Mouse (Mus musculus) heart, postnatal 0 days (tissue): Measurements from ENCODE around the gene Ccl5. TPM values are rescaled to one million over a fixed set of nuclear protein-coding genes. Genes with fewer than 3 reads are reported as not detected.

Experiments
- ATAC-seq: fragments of 200-750 bp; cut with Nextera tagmentation; 2 replicates; pipeline ENCODE4 v1.8.0; 2017; ENCODE audit warnings: low read depth, moderate number of reproducible peaks, moderate library complexity; ENCODE audit not compliant: insufficient read depth
- DNase-seq: peaks from one replicate; pipeline ENCODE4 v3.0.0-alpha.2; 2016; ENCODE audit warnings: low spot score
- H3K27ac ChIP-seq: fragments of 300-500 bp; sonication (generic); 2 replicates; pipeline ENCODE4 v1.5.1; 2014; ENCODE audit warnings: low read depth, mild to moderate bottlenecking
- H3K27me3 ChIP-seq: fragments of 300-500 bp; sonication (generic); 2 replicates; pipeline ENCODE4 v1.6.1; 2014; ENCODE audit warnings: low read length, mixed read lengths; ENCODE audit not compliant: control insufficient read depth, insufficient read depth
- H3K36me3 ChIP-seq: fragments of 300-500 bp; sonication (generic); replicated peaks from 2 replicates; pipeline ENCODE4 v1.6.1; 2014; ENCODE audit warnings: low read length, mixed read lengths; ENCODE audit not compliant: control insufficient read depth, insufficient read depth
- H3K4me1 ChIP-seq: fragments of 300-500 bp; sonication (generic); 2 replicates; pipeline ENCODE4 v1.6.1; 2014; ENCODE audit warnings: antibody characterized with exemption; ENCODE audit not compliant: control insufficient read depth, insufficient read depth
- H3K4me2 ChIP-seq: fragments of 300-500 bp; sonication (generic); 2 replicates; pipeline ENCODE4 v1.6.1; 2014; ENCODE audit warnings: low read depth, mild to moderate bottlenecking, low read length, moderate library complexity
- H3K4me3 ChIP-seq: fragments of 300-500 bp; sonication (generic); 2 replicates; pipeline ENCODE4 v1.5.1; 2014; ENCODE audit warnings: low read depth, low read length
- H3K9ac ChIP-seq: fragments of 300-500 bp; sonication (generic); replicated peaks from 2 replicates; pipeline ENCODE4 v1.6.1; 2014; ENCODE audit warnings: low read depth, low read length, mixed read lengths
- H3K9me3 ChIP-seq: fragments of 300-500 bp; sonication (generic); replicated peaks from 2 replicates; pipeline ENCODE4 v1.6.1; 2016; ENCODE audit warnings: low read length; ENCODE audit not compliant: control insufficient read depth
- CTCF ChIP-seq: IDR thresholded peaks from 2 replicates; pipeline ENCODE4 v1.5.1; 2016; ENCODE audit warnings: antibody characterized with exemption, control low read depth, low read depth
- EP300 ChIP-seq: IDR thresholded peaks from 2 replicates; pipeline ENCODE4 v1.6.1; 2016; ENCODE audit warnings: antibody characterized with exemption, low read depth
- WGBS: fragments of 180-500 bp; shearing (Covaris S2); extraction: QIAGEN DNeasy Blood & Tissue Kit; methylation state at CpG from one replicate; pipeline ENCODE4 v1.1.7; 2014; 5-methylcytosine and 5-hydroxymethylcytosine counted together
- polyA plus RNA-seq: library from polyadenylated mRNA; unstranded; fragments of >200 nt; fragmentation: Nextera tagmentation; extraction: Ambion mirVana; gene quantifications from 2 replicates; pipeline ENCODE4 v1.2.1, GENCODE M21; 2015
- total RNA-seq: library from RNA; depleted of rRNA; stranded (reverse); fragments of >200 nt; gene quantifications from 2 replicates; pipeline ENCODE4 v1.2.3, GENCODE M21; 2014; ENCODE audit warnings: low replicate concordance

Gene Ccl5
- total and polyA plus RNA-seq, 2 experiments from 2014 or later: 0.31 TPM; not detected in 1

DNA sequence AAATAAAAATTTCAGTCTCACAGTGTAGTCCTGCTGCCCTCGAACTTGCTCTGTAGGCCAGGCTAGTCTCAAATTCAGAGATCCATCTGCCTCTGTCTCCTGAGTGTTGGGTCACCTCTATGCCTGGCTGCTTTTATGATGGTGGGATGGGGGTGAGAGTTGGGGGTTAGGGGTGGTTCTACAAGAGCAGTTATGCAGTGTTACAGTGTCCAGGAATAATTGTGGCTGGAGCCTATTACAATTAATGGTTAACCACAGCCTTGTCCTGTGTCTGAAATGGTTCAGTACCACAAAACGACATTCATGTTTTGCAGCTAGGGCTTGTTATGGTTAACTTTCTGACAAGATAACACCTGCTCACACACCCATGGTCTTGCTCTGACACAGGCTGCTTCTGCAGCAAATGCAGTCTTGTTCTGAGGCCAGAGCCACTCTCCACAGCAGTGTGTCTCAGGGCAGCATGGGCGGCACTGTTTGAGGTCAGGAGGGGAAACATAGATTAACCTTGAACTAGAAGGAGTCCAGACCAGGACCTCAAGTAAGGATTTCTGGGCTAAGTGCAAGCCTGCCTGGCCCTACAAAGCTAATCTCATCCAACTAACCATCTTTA, 8.5 kb upstream of the Ccl5 start:
- H3K4me3 ChIP-seq: no peak overlapping the region
- no peak overlapping the region for H3K4me2 ChIP-seq
- no peaks in the 10 kb centered on the region for H3K27me3 ChIP-seq
- 68% methylated on average over 3 of the region's 3 CpGs for WGBS
- no peak overlapping the region for H3K27ac ChIP-seq
- DNase-seq (no peak), ATAC-seq (no peak)
- peaks cover 6% of the 10 kb centered on the region; the same call in 1 of the 2 replicates for H3K4me1 ChIP-seq
- H3K9ac ChIP-seq: no peak overlapping the region
- no peak for TF ChIP-seq CTCF
- no peak for TF ChIP-seq EP300
- no peaks in the 10 kb centered on the region for H3K36me3 ChIP-seq
- H3K9me3 ChIP-seq: no peaks in the 10 kb centered on the region

GRCm38 (mm10) chr11:83536831-83537230, 6.5 kb upstream of the Ccl5 start:
- ATAC-seq (no peak), DNase-seq (no peak)
- Histone ChIP-seq H3K36me3 (no peaks in the 10 kb centered on the region), H3K27ac (no peak overlapping the region), H3K9me3 (no peaks in the 10 kb centered on the region), H3K27me3 (no peaks in the 10 kb centered on the region), H3K4me2 (no peak overlapping the region), H3K4me3 (no peak overlapping the region), H3K9ac (no peak overlapping the region), H3K4me1 (peaks cover 6% of the 10 kb centered on the region; the same call in 1 of the 2 replicates)
- TF ChIP-seq CTCF (no peak), EP300 (no peak)
- WGBS: 79% methylated on average over 3 of the region's 3 CpGs

- 35% methylated on average over 13 of the region's 13 CpGs for WGBS
- TF ChIP-seq EP300 (no peak), CTCF (no peak)
- H3K9me3 ChIP-seq: no peaks in the 10 kb centered on the region
- H3K4me2 ChIP-seq: peak overlapping the region; percentile 43
- ATAC-seq (peak; percentile 70; the same call in 1 of the 2 replicates), DNase-seq (peak; percentile 60)
- H3K4me1 ChIP-seq: peaks cover 6% of the 10 kb centered on the region; the same call in 1 of the 2 replicates
- no peak overlapping the region for H3K9ac ChIP-seq
- H3K36me3 ChIP-seq: no peaks in the 10 kb centered on the region
- H3K27me3 ChIP-seq: no peaks in the 10 kb centered on the region
- H3K27ac ChIP-seq: peak overlapping the region; percentile 7; the same call in 1 of the 2 replicates
- peak overlapping the region; percentile 13; the same call in 1 of the 2 replicates for H3K4me3 ChIP-seq
Measured at GRCm38 (mm10) chr11:83534609-83535423, 4.5 kb upstream of the Ccl5 start.

- no peaks in the 10 kb centered on the region for H3K9me3 ChIP-seq
- ATAC-seq: no peak
- H3K4me2 ChIP-seq: peak overlapping the region; percentile 43
- peak overlapping the region; percentile 13; the same call in 1 of the 2 replicates for H3K4me3 ChIP-seq
- H3K4me1 ChIP-seq: peaks cover 6% of the 10 kb centered on the region; the same call in 1 of the 2 replicates
- no peak for DNase-seq
- no peaks in the 10 kb centered on the region for H3K27me3 ChIP-seq
- peak overlapping the region; percentile 7; the same call in 1 of the 2 replicates for H3K27ac ChIP-seq
- WGBS: 69% methylated on average over 8 of the region's 8 CpGs
- no peaks in the 10 kb centered on the region for H3K36me3 ChIP-seq
- TF ChIP-seq CTCF (no peak), EP300 (no peak)
- H3K9ac ChIP-seq: no peak overlapping the region
Measured at GRCm38 (mm10) chr11:83534143-83534542, 3.8 kb upstream of the Ccl5 start.

- Histone ChIP-seq H3K9ac (no peak overlapping the region), H3K27me3 (no peaks in the 10 kb centered on the region), H3K4me3 (no peak overlapping the region), H3K36me3 (no peaks in the 10 kb centered on the region), H3K4me2 (no peak overlapping the region), H3K27ac (no peak overlapping the region), H3K9me3 (no peaks in the 10 kb centered on the region), H3K4me1 (peaks cover 6% of the 10 kb centered on the region; the same call in 1 of the 2 replicates)
- no peak for ATAC-seq
- no peak for DNase-seq
- WGBS: 92% methylated on average over 1 of the region's 1 CpGs
- TF ChIP-seq CTCF: no peak
- no peak for TF ChIP-seq EP300
Measured at GRCm38 (mm10) chr11:83533192-83533591, 2.9 kb upstream of the Ccl5 start.
